Mouse (Mus musculus): Measurements from ENCODE around the gene Hnrnpl. TPM values are rescaled to one million over a fixed set of nuclear protein-coding genes. Genes with fewer than 3 reads are reported as not detected.
A peak's percentile ranks its signal among the peaks of the same experiment; 100 is the strongest.

Hnrnpl gene
- total RNA-seq (2021) (100 to 1,000 TPM; 192 to 206 TPM), polyA plus RNA-seq (2012; rRNA removed) (208 and 348 TPM in 2 replicates)
- long read RNA-seq, transcript Hnrnpl-209 (12 exons, 2,180 nt) = minor isoform, 10 of 60 reads
- long read RNA-seq, transcript Hnrnpl-201 (13 exons, 2,142 nt) = major isoform, 30 of 60 reads
- long read RNA-seq, partial matches to known transcripts = 11 of 60 reads
- long read RNA-seq, other reads (novel, unspliced or antisense) = 8 of 60 reads

DNA sequence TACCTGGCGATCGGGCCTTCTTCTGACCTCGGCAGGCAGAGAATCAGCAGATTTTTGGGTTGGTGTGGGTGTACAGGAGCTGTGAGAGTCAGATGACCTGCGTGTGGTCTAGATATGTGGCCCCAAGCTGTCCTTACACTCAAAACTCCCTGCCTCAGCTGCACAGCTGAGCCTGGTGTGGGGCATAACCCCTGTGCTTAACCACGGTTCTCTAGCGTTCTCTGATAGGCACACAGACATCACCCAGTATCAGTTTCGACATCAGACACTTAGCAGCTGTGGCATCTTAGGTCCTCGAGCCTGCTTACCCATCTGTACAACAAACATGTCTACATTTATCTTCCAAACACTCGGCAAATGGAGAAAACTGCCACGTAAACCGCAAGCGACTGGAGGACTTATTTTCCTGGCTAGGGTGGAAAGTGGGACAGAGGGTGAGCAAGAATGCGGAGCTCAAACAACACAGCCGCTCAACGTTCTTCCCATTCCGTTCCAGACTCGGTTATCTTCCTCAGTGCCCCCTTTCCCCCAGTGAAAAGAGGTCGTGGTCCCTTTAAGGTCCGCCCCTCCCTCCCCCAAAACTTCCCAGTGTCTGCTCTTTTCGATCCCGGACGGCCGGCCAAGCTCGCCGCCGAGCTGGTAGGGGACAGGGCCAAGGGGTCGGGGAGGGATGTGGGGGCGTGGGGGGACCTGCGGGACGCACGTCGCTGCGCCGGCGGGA, at the start of gene Hnrnpl:
Gene Hnrnpl (plus strand): TSS at position 321 of the 721 bp plus-strand sequence.
- Histone ChIP-seq H3K4me3 (peak within 1 kb of the TSS; percentile 93), H3K36me3 (ENCODE audit: control insufficient read depth, insufficient read depth, low read length) (peaks cover 10% of the 10 kb centered on the region), H3K79me2 (replicated peaks; ENCODE audit: control insufficient read depth, insufficient read depth, low read length) (no peaks in the 10 kb centered on the region), H3K4me1 (ENCODE audit: control insufficient read depth, insufficient read depth, low read length) (peaks cover 13% of the 10 kb centered on the region), H3K27me3 (ENCODE audit: control insufficient read depth, insufficient read depth, low read length) (no peaks in the 10 kb centered on the region), H3K9ac (ENCODE audit: low read depth, low read length) (peak within 1 kb of the TSS; percentile 94), H3K27ac (peak within 1 kb of the TSS; percentile 99)
- intact Hi-C loops (cut with DNase I) = no loop called here
- DNase-seq = peak in 1 of 2 experiments; percentile 60
- 3% methylated on average over 35 of the region's 35 CpGs for WGBS
- no peak for TF ChIP-seq CTCF (IDR thresholded peaks at IDR 0.05)
- peak; percentile 41; the same call in 1 of the 2 replicates for TF ChIP-seq EP300 (IDR thresholded peaks at IDR 0.05; ENCODE audit: insufficient read depth, low read depth, low read length)
- TF ChIP-seq POLR2A (IDR thresholded peaks at IDR 0.05; ENCODE audit: insufficient read depth, low read depth, low read length) = peak; percentile 46; the same call in 1 of the 2 replicates

DNA sequence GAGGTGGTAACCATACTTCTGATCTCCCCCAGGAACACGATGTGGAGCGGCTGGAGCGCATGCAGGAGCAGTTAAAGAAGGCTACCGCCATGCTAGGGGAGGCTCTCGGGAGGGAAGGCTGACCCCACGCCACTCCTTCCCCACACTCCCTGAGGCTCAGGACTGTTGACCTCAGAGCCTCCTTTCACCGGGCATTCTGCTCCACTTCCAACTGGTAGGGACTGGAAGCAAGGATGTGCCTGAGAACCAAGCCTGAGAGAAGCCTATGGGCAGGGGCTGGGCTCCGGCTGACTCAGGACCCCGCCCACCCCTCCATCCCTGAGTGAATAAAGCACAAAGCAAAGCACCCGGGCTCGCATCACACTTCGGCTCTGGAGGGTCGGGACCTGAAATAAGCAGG, 49.7 kb upstream of the Hnrnpl start:
- no peaks in the 10 kb centered on the region for H3K4me1 ChIP-seq (ENCODE audit: control insufficient read depth, insufficient read depth, low read length)
- H3K4me3 ChIP-seq = no peak overlapping the region
- H3K36me3 ChIP-seq (ENCODE audit: control insufficient read depth, insufficient read depth, low read length) = no peaks in the 10 kb centered on the region
- H3K9ac ChIP-seq (ENCODE audit: low read depth, low read length) = no peak overlapping the region
- 83% methylated on average over 13 of the region's 13 CpGs for WGBS
- intact Hi-C loops (cut with DNase I) = no loop called here
- no peaks in the 10 kb centered on the region for H3K79me2 ChIP-seq (replicated peaks; ENCODE audit: control insufficient read depth, insufficient read depth, low read length)
- H3K27me3 ChIP-seq (ENCODE audit: control insufficient read depth, insufficient read depth, low read length) = no peaks in the 10 kb centered on the region; the same call in 1 of the 2 replicates
- TF ChIP-seq EP300 (IDR thresholded peaks at IDR 0.05; ENCODE audit: insufficient read depth, low read depth, low read length) (no peak), CTCF (IDR thresholded peaks at IDR 0.05) (no peak), POLR2A (IDR thresholded peaks at IDR 0.05; ENCODE audit: insufficient read depth, low read depth, low read length) (no peak)
- DNase-seq = no peak
- no peak overlapping the region for H3K27ac ChIP-seq

DNA sequence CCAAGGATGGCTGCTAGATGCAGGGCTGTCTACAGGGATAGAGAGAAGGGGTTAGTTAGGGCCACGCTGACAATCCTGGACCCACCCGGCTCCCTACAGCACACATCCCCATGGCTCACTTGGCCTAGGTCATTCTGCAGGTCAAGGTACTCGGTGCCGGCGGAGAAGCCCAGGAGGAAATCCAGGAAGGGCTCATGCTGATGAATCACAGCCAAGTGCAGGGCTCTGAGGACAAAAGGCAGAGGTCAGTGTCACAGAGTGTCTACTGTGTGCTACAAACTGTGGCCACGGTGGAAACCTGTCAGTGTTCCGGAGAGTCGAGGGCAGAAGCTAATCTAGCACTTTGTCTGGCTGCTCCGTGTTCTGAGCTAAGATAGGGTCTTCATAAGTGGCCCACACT, 46.4 kb upstream of the Hnrnpl start:
- no peak for TF ChIP-seq POLR2A (IDR thresholded peaks at IDR 0.05; ENCODE audit: insufficient read depth, low read depth, low read length)
- TF ChIP-seq EP300 (IDR thresholded peaks at IDR 0.05; ENCODE audit: insufficient read depth, low read depth, low read length) = no peak
- no peak for TF ChIP-seq CTCF (IDR thresholded peaks at IDR 0.05)
- Histone ChIP-seq H3K27me3 (ENCODE audit: control insufficient read depth, insufficient read depth, low read length) (no peaks in the 10 kb centered on the region), H3K4me1 (ENCODE audit: control insufficient read depth, insufficient read depth, low read length) (peaks cover 4% of the 10 kb centered on the region), H3K9ac (ENCODE audit: low read depth, low read length) (no peak overlapping the region), H3K79me2 (replicated peaks; ENCODE audit: control insufficient read depth, insufficient read depth, low read length) (peaks cover under 1% of the 10 kb centered on the region), H3K27ac (no peak overlapping the region), H3K4me3 (no peak overlapping the region), H3K36me3 (ENCODE audit: control insufficient read depth, insufficient read depth, low read length) (no peaks in the 10 kb centered on the region)
- DNase-seq = no peak
- WGBS = 75% methylated on average over 9 of the region's 9 CpGs
- intact Hi-C loops (cut with DNase I) = no loop called here

DNA sequence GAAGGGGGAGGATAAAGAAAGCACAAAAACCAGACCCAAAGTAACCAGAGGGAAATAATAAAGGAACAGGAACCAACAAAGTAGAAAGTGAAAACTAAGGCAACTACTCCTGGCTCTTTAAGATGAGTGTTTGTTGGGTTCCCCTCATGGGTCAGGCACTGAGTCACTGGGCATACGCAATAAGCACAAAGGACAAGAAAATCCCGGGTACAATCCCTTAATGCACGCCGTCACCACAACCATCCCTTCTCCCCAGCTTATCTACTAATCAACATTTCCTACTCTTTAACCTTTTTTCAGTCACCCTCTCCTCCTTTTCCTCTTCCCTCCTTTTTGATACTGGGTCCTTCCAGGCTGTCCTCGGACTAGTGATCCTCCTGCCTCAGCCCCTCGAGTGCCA, 43.1 kb upstream of the Hnrnpl start:
- no peak for TF ChIP-seq POLR2A (IDR thresholded peaks at IDR 0.05; ENCODE audit: insufficient read depth, low read depth, low read length)
- TF ChIP-seq CTCF (IDR thresholded peaks at IDR 0.05) = no peak
- TF ChIP-seq EP300 (IDR thresholded peaks at IDR 0.05; ENCODE audit: insufficient read depth, low read depth, low read length) = no peak
- 68% methylated on average over 6 of the region's 6 CpGs for WGBS
- Histone ChIP-seq H3K27ac (no peak overlapping the region), H3K27me3 (ENCODE audit: control insufficient read depth, insufficient read depth, low read length) (no peaks in the 10 kb centered on the region), H3K4me1 (ENCODE audit: control insufficient read depth, insufficient read depth, low read length) (peaks cover 5% of the 10 kb centered on the region), H3K36me3 (ENCODE audit: control insufficient read depth, insufficient read depth, low read length) (no peaks in the 10 kb centered on the region), H3K4me3 (no peak overlapping the region), H3K9ac (ENCODE audit: low read depth, low read length) (no peak overlapping the region), H3K79me2 (replicated peaks; ENCODE audit: control insufficient read depth, insufficient read depth, low read length) (peaks cover 4% of the 10 kb centered on the region)
- intact Hi-C loops (cut with DNase I) = loop anchor here (5.0 kb wide), 1 partner anchor 217 kb away; the partner anchor contains the start of genes Eif3k and Map4k1
- no peak for DNase-seq

DNA sequence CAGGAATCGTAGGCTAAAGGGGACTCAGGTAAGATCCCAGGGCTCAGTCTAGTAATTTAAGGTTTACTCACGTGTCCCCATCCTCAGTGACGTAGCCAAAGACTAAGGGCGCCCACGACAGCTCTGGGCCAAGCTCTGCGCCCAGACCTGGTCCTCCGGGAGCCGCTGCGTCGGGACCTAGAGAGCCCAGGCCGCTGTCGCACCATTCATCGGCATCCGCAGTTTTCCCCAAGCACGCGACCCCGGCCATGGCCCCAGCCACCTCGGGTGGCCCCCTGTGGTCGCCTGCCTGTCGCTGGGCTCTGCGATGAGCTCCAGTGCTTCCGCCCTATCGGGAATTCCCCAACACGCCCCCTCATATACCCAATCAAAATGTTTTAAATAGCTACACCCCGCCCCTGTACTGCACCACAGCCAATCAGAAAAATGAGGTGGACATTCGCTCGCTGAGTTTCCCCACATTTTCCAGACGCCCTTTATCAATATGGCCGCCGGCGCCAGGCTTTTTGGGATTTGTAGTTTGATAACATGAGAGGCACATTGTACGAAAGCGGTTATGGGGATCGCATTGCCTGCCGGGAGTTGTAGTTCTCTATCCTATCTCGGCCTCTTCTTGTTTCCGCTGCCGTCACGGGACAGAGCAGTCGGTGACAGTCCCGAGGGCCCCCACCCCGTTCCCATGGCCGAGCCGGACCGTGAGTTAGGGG, 42.0 kb upstream of the Hnrnpl start, which contains the start of gene Sirt2:
Gene Sirt2 (plus strand): TSS at position 563 of the 707 bp plus-strand sequence.
- Histone ChIP-seq H3K36me3 (ENCODE audit: control insufficient read depth, insufficient read depth, low read length) (no peaks in the 10 kb centered on the region), H3K27me3 (ENCODE audit: control insufficient read depth, insufficient read depth, low read length) (no peaks in the 10 kb centered on the region), H3K27ac (peak within 1 kb of the TSS; percentile 88), H3K79me2 (replicated peaks; ENCODE audit: control insufficient read depth, insufficient read depth, low read length) (peaks cover 4% of the 10 kb centered on the region), H3K4me1 (ENCODE audit: control insufficient read depth, insufficient read depth, low read length) (peaks cover 5% of the 10 kb centered on the region), H3K4me3 (peak within 1 kb of the TSS; percentile 89), H3K9ac (ENCODE audit: low read depth, low read length) (peak within 1 kb of the TSS; percentile 80)
- peak; percentile 73 for TF ChIP-seq EP300 (IDR thresholded peaks at IDR 0.05; ENCODE audit: insufficient read depth, low read depth, low read length)
- TF ChIP-seq CTCF (IDR thresholded peaks at IDR 0.05) = peak; percentile 37
- peak; percentile 43 for TF ChIP-seq POLR2A (IDR thresholded peaks at IDR 0.05; ENCODE audit: insufficient read depth, low read depth, low read length)
- peak; percentile 93 to 99 for DNase-seq
- intact Hi-C loops (cut with DNase I) = loop anchor here (2.0 to 5.0 kb wide), 2 partner anchors 216 to 754 kb away; partner anchors contain the start of genes Eif3k and Map4k1
- under 1% methylated on average over 45 of the region's 45 CpGs for WGBS

Measured in heart, adult 2 months (tissue).